Mouse (Mus musculus): ENCODE results near the gene Gm10273. TPM values are rescaled to one million over a fixed set of nuclear protein-coding genes. Genes with fewer than 3 reads are reported as not detected.

The Gm10273 gene
- total and polyA plus RNA-seq, 3 experiments: 16.6 to 132 (median 28.6) TPM

DNA sequence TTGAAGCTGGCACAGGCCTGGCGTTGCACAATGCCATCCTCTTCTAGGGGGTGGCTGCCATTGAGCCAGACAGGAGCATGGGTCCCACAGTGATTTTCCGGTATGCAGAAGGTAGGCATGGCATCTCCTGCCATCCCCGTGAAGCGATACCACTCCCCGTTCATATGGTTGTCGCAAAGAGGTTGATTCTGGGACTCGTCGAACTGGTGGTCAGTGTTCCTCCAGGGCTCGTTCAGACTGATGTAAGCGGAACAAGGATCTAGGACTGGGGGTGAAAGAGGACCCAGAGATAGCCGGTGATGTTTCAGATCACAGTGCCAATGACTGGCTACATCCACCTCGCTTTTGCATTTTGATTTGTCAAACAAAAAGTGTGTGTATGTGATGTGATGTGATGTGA lies 43.2 kb downstream of the Gm10273 start:
- no peak for DNase-seq (ENCODE audit: low read depth, low spot score)
- H3K27ac ChIP-seq (ENCODE audit: control insufficient read depth, low read depth, low read length): no peak overlapping the region
- TF ChIP-seq JUND (IDR thresholded peaks at IDR 0.05; ENCODE audit: low read depth, low read length) (no peak), NRF1 (IDR thresholded peaks at IDR 0.05; ENCODE audit: insufficient read depth, low read depth, low read length, poor library complexity, severe bottlenecking) (no peak), UBTF (IDR thresholded peaks at IDR 0.05; ENCODE audit: borderline replicate concordance, insufficient read depth, low read depth, low read length) (no peak), GABPA (IDR thresholded peaks at IDR 0.05; ENCODE audit: low read depth, low read length) (no peak), MEF2A (IDR thresholded peaks at IDR 0.05; ENCODE audit: extremely low read depth, insufficient replicate concordance, low read depth, low read length, poor library complexity, severe bottlenecking) (no peak), CHD2 (IDR thresholded peaks at IDR 0.05; ENCODE audit: low read length) (no peak), GATA1 (IDR thresholded peaks at IDR 0.05; ENCODE audit: low read depth, low read length) (no peak), KAT2A (conservative IDR thresholded peaks at IDR 0.05; ENCODE audit: low read depth, low read length) (no peak), POLR2AphosphoS5 (IDR thresholded peaks at IDR 0.05; ENCODE audit: borderline replicate concordance, low read depth, low read length) (no peak), USF2 (IDR thresholded peaks at IDR 0.05; ENCODE audit: borderline replicate concordance in 1 of 2, insufficient read depth in 1 of 2, low read depth in 1 of 2, low read length in 2 of 2) (no peak), SIN3A (IDR thresholded peaks at IDR 0.05; ENCODE audit: low read length) (no peak), MYB (IDR thresholded peaks at IDR 0.05; ENCODE audit: low read depth, low read length) (no peak), RCOR1 (IDR thresholded peaks at IDR 0.05; ENCODE audit: low read depth, low read length) (no peak), TBP (IDR thresholded peaks at IDR 0.05; ENCODE audit: low read depth, low read length) (no peak), MXI1 (IDR thresholded peaks at IDR 0.05; ENCODE audit: low read depth, low read length) (no peak), EP300 (IDR thresholded peaks at IDR 0.05; ENCODE audit: low read depth in 1 of 2, low read length in 2 of 2) (no peak), RAD21 (IDR thresholded peaks at IDR 0.05; ENCODE audit: low read depth, low read length) (no peak), TAL1 (IDR thresholded peaks at IDR 0.05; ENCODE audit: low read length) (no peak), ZC3H11A (IDR thresholded peaks at IDR 0.05; ENCODE audit: low read depth, low read length) (no peak), POLR2A (IDR thresholded peaks at IDR 0.05; ENCODE audit: control insufficient read depth in 1 of 2, insufficient read depth in 1 of 2, low read depth in 1 of 2, low read length in 2 of 2, poor library complexity in 1 of 2) (no peak)
- H3K4me1 ChIP-seq (ENCODE audit: control insufficient read depth in 1 of 2, insufficient read depth in 2 of 2, low read length in 2 of 2): peaks cover 0 to 3% of the 10 kb centered on the region in 2 experiments; a peak in 2 of 4 replicates
- no peak overlapping the region for H3K9ac ChIP-seq (ENCODE audit: control insufficient read depth, low read depth, low read length, poor library complexity, severe bottlenecking)
- H3K36me3 ChIP-seq (ENCODE audit: control insufficient read depth in 1 of 2, insufficient read depth in 2 of 2, low read length in 2 of 2): no peaks in the 10 kb centered on the region
- no peak overlapping the region for H3K4me3 ChIP-seq (ENCODE audit: control insufficient read depth in 1 of 2, insufficient read depth in 1 of 2, low read depth in 2 of 2, low read length in 2 of 2)
- H3K9me3 ChIP-seq (replicated peaks; ENCODE audit: insufficient read depth, low read length): no peaks in the 10 kb centered on the region
- H3K27me3 ChIP-seq (ENCODE audit: control insufficient read depth in 1 of 2, insufficient read depth in 2 of 2, low read length in 2 of 2): no peaks in the 10 kb centered on the region
- no peaks in the 10 kb centered on the region for H3K79me2 ChIP-seq (ENCODE audit: control insufficient read depth, insufficient read depth, low read length, poor library complexity)

DNA sequence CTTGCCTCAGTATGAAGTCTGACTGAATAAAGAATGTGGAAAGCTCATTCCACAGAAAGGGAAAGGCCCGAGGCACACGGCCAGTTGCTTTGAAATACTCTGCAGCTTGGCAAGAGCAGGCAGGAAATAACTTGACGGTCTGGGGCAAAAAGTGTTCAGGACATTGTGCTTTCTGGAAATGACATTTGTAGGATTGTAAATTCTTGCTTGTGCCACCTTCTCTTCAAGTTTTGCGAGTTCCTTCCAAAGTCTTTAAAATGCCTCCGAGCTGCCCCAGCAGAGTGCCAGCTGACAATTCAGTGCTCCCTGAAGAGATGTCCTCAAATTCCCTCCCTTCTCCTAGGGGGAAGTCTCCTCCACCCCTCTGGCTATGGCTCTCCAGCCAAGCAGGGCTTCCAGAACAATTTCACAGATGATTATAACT lies 44.1 kb downstream of the Gm10273 start:
- no peaks in the 10 kb centered on the region for H3K36me3 ChIP-seq (ENCODE audit: control insufficient read depth in 1 of 2, insufficient read depth in 2 of 2, low read length in 2 of 2)
- DNase-seq (ENCODE audit: low read depth, low spot score): no peak
- no peak overlapping the region for H3K9ac ChIP-seq (ENCODE audit: control insufficient read depth, low read depth, low read length, poor library complexity, severe bottlenecking)
- H3K79me2 ChIP-seq (ENCODE audit: control insufficient read depth, insufficient read depth, low read length, poor library complexity): no peaks in the 10 kb centered on the region
- H3K4me1 ChIP-seq (ENCODE audit: control insufficient read depth in 1 of 2, insufficient read depth in 2 of 2, low read length in 2 of 2): peaks cover 0 to 3% of the 10 kb centered on the region in 2 experiments; a peak in 2 of 4 replicates
- H3K27me3 ChIP-seq (ENCODE audit: control insufficient read depth in 1 of 2, insufficient read depth in 2 of 2, low read length in 2 of 2): no peaks in the 10 kb centered on the region
- H3K4me3 ChIP-seq (ENCODE audit: control insufficient read depth in 1 of 2, insufficient read depth in 1 of 2, low read depth in 2 of 2, low read length in 2 of 2): no peak overlapping the region
- TF ChIP-seq ELF1 (IDR thresholded peaks at IDR 0.05; ENCODE audit: low read depth, low read length) (no peak), ZNF384 (IDR thresholded peaks at IDR 0.05; ENCODE audit: low read depth, low read length) (no peak), NRF1 (IDR thresholded peaks at IDR 0.05; ENCODE audit: insufficient read depth, low read depth, low read length, poor library complexity, severe bottlenecking) (no peak), USF2 (IDR thresholded peaks at IDR 0.05; ENCODE audit: borderline replicate concordance in 1 of 2, insufficient read depth in 1 of 2, low read depth in 1 of 2, low read length in 2 of 2) (no peak), RCOR1 (IDR thresholded peaks at IDR 0.05; ENCODE audit: low read depth, low read length) (no peak), MYC (IDR thresholded peaks at IDR 0.05; ENCODE audit: low read depth, low read length) (no peak), MAFK (IDR thresholded peaks at IDR 0.05; ENCODE audit: borderline replicate concordance, low read depth, low read length) (no peak), TBP (IDR thresholded peaks at IDR 0.05; ENCODE audit: low read depth, low read length) (no peak), MXI1 (IDR thresholded peaks at IDR 0.05; ENCODE audit: low read depth, low read length) (no peak), MYB (IDR thresholded peaks at IDR 0.05; ENCODE audit: low read depth, low read length) (no peak), POLR2AphosphoS2 (IDR thresholded peaks at IDR 0.05; ENCODE audit: low read length) (no peak), MAX (IDR thresholded peaks at IDR 0.05; ENCODE audit: low read length) (no peak), ETS1 (IDR thresholded peaks at IDR 0.05; ENCODE audit: low read depth, low read length) (no peak), EP300 (IDR thresholded peaks at IDR 0.05; ENCODE audit: low read depth in 1 of 2, low read length in 2 of 2) (no peak), GABPA (IDR thresholded peaks at IDR 0.05; ENCODE audit: low read depth, low read length) (no peak), TAL1 (IDR thresholded peaks at IDR 0.05; ENCODE audit: low read length) (no peak), CHD2 (IDR thresholded peaks at IDR 0.05; ENCODE audit: low read length) (no peak)
- H3K27ac ChIP-seq (ENCODE audit: control insufficient read depth, low read depth, low read length): no peak overlapping the region
- no peaks in the 10 kb centered on the region for H3K9me3 ChIP-seq (replicated peaks; ENCODE audit: insufficient read depth, low read length)

Data from MEL (cell line).